Mouse (Mus musculus): ENCODE measurements around the gene Litaf.

DNA sequence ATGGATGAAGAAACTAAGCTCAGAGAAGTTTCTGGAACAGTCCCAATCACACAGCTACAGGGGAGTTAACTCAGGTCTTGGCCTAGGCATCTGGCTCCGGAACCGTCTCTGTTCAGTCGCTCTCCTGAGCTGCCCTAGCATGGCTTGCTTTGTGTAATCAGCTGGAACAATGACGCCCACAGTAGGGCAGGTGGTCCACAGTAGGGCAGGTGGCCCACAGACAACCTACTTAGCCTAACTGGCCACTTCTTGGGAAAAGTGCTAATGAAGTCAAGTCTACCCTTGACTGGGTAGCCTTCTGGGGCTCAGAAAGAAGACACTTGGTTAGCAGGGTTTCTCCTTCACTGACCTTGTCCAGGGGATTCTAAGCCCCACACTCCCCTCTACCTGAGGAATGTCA lies 55.7 kb downstream of the Litaf start:
- no peak for TF ChIP-seq CTCF (IDR thresholded peaks at IDR 0.05)
- TF ChIP-seq EP300 (IDR thresholded peaks at IDR 0.05): no peak
